Mouse (Mus musculus) right cerebral cortex, adult 2 months (tissue): Measurements from ENCODE around the gene Olfr481.

ENCODE experiments used
- DNase-seq, 2 experiments: peaks; one replicate each; pipeline ENCODE4 v3.0.0; 2021 to 2022; ENCODE audit warnings: low spot score in 2 of 2

Gene Olfr481

DNA sequence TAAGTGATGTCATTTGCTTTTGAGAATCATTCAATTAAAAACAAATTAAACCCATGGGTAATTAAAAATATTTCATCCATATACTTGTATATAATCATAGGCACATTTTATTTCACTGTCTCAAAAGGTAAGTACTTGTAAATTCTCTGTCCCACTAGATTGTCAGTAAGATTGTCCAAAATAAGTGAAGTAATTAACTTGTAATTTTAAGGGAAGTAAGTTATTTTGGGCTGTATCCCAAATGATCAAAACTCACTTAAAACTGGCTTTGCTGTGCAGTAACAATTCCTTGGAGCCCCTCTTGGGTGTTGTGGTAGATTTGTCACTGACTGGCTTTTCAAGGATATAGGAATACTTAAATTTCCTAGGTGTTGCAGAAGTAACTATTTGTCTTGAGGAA lies at the start of gene Olfr481:
TSS of gene Olfr481 (plus strand) at position 301 of the 400 bp plus-strand sequence.
- no peak for DNase-seq

DNA sequence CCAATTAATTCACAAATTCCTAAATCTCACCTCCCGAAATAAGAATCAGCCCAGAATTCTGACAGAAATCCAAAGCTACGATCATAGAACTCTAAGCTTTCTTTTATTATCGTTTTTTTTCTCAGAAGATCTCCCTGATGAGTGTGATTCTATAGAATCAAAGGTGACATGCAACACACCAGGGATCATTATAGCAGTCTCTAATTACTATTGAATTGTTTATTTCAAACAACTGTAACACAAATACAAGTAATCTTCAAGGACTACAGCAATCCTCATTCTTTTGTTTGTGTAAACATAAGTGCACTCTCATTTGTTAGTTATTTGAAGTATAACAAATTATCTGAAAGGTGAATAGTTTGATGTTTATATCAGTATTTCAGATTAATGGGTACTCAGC lies 45.8 kb upstream of the Olfr481 start, which contains the start of gene Olfr478:
TSS of gene Olfr478 (minus strand) at position 101 of the 400 bp plus-strand sequence.
- DNase-seq = no peak

DNA sequence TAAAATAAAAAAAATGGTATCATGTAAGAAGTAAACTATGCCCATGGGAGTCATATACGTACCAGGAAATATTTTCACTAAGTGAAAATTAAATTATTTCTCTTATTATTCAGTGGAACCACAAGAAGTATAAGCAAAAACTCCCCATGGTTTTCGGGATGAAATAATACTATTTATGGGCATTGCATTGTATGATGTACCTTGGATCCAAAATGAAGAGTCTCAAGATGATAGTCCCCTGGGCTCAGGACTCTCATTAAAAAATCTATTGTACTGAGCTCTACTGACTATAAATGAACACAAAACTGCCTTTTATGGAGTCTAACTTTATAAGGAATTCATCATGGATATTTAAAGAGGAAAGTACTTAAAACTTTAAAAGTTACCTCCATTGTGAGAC lies 29.3 kb upstream of the Olfr481 start, which contains the start of gene Olfr479:
TSS of gene Olfr479 (plus strand) at position 301 of the 400 bp plus-strand sequence.
- no peak for DNase-seq

DNA sequence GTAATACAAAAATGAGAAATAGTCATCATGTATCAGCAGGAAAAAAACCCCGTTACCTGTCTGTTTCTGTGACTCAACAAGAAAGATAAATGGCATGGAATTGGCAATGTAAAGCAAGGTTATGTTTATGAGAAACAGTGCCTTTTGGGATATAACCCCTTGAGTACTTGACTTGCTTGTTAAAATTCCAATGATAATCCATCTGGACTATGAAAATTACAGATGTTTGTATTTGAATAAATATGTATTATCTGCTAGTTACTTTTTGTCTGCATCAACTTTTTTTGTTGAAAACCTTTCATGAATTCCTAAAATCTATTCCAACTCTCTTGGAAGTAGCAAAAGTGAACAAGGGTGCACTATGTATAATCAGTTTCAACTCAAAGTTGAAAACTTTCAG lies 12.4 kb upstream of the Olfr481 start, which contains the start of gene Olfr480:
TSS of gene Olfr480 (minus strand) at position 101 of the 400 bp plus-strand sequence.
- DNase-seq = no peak

DNA sequence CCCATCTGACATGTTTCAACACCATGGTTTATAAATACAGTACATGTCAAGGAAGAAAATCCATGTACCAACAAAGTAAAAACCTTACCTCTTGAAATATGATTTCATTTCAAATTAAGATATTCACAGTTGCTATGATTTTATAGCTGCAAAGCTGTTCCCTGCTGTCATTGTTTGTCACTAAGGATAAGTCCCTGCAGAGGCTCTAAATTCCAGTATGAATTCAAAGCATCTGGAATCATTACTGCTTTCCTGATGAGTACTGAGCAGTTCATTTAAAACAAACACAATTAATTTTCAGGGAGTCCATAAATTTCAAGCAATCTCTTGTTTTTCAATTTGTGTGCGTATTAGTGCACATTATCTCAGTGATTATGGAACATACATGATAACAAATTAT lies 17.8 kb downstream of the Olfr481 start, which contains the start of gene Olfr482:
TSS of gene Olfr482 (minus strand) at position 101 of the 400 bp plus-strand sequence.
- DNase-seq = no peak

DNA sequence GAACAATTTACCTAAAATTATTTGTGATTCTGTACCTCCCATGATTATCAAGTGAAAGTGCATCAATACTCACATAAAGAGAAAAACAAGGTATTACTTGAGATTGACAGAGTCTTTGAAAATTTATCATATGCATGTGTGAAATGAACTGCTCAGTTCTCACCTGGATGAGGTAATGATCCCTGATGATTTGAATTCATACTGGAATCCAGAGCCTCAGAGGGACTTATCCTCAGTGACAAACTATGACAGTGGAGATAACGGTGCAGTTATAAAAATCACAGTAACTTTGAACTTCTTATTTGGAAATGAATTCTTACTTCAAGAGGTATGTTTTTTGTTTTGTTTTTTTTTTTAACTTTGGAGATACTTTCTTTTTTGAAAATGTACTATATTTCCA lies 20.9 kb downstream of the Olfr481 start, which contains the start of gene Olfr483:
TSS of gene Olfr483 (plus strand) at position 301 of the 400 bp plus-strand sequence.
- no peak for DNase-seq

DNA sequence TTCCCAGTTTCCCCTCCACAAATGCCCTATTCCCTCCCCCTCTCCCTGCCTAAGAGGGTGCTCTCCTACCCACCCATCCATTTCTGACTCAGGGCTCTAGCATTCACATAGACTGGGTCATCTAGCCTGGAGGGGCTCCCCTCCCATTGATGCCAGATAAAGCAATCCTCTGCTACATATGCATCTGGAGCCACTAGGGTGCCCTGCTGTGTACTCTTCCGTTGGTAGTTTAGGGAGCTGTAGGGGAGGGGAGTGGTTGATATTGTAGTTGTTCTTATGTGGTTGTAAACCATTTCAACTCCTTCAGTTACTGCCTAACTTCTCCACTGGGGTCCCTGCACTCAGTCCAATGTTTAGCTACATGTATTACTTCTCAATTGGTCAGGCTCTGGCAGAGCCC lies 41.0 kb downstream of the Olfr481 start:
- DNase-seq = no peak

DNA sequence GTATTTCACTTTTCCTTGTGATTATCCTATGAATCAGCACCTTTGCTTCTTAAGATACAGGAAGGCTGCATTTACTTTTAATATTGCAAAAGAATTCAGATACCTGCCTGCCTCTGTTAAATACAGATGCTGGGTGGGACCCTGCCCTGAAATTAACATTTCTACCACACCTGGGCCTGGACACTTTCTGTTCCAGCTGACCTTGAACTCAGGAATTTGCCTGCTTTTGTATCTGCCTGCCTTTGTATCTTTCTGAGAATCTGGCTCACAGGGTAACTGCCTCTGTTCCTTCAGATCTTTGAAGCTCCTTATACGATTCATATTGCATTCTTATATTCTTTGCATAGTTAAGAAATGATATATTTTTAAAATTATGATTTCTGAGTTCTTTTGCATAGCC lies 41.8 kb downstream of the Olfr481 start:
- no peak for DNase-seq

DNA sequence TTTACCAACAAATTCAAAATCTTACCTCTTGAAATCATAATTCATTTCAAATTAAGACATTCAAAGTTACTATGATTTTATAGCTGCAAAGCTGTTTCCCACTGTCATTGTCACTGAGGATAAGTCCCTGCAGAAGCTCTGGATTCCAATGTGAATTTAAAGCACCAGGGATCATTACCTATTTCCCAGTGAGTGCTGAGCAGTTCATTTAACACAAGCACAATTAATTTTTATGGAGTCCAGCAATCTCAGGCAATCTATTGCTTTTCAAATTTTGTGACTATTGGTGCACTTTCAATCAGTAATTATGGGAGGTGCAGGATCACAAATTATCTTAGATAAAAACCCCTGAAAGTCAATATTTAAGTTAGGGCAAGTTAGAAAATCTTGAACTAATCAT lies 47.7 kb downstream of the Olfr481 start, which contains the start of gene Olfr484:
TSS of gene Olfr484 (minus strand) at position 101 of the 400 bp plus-strand sequence.
- DNase-seq = no peak
